Mouse (Mus musculus) MEL (cell line): Measurements from ENCODE around the gene Gm10837.

ENCODE experiments used
- CHD2 ChIP-seq: IDR thresholded peaks from 2 replicates; pipeline ENCODE4 v1.6.1; 2011; ENCODE audit warnings: low read length, improper control_type of control experiment
- CTCF ChIP-seq, 3 experiments: IDR thresholded peaks in 2 of 3; conservative IDR thresholded peaks in 1 of 3; 2 replicates each; pipeline ENCODE4 v1.5.1; 2011 to 2012; ENCODE audit warnings: low read length in 3 of 3, low read depth in 2 of 3, mild to moderate bottlenecking in 2 of 3, improper control_type of control experiment in 1 of 3, inconsistent platforms in 1 of 3, mixed read lengths in 1 of 3, moderate library complexity in 1 of 3; ENCODE audit not compliant: control insufficient read depth in 1 of 3, insufficient read depth in 1 of 3, poor library complexity in 1 of 3, severe bottlenecking in 1 of 3
- E2F4 ChIP-seq: IDR thresholded peaks from 2 replicates; pipeline ENCODE4 v1.6.1; 2011; ENCODE audit warnings: low read depth, low read length, improper control_type of control experiment, borderline replicate concordance
- ETS1 ChIP-seq: IDR thresholded peaks from 2 replicates; pipeline ENCODE4 v1.6.1; 2012; ENCODE audit warnings: low read depth, mild to moderate bottlenecking, inconsistent platforms, low read length, improper control_type of control experiment, moderate library complexity
- GATA1 ChIP-seq: IDR thresholded peaks from 2 replicates; pipeline ENCODE4 v1.6.1; 2011; ENCODE audit warnings: low read depth, low read length, improper control_type of control experiment
- HCFC1 ChIP-seq: IDR thresholded peaks from 2 replicates; pipeline ENCODE4 v1.6.1; 2012; ENCODE audit warnings: low read depth, mild to moderate bottlenecking, inconsistent platforms, low read length, improper control_type of control experiment, moderate library complexity
- MAFK ChIP-seq: IDR thresholded peaks from 2 replicates; pipeline ENCODE4 v1.6.1; 2011; ENCODE audit warnings: low read depth, mild to moderate bottlenecking, low read length, improper control_type of control experiment, borderline replicate concordance
- RCOR1 ChIP-seq: IDR thresholded peaks from 2 replicates; pipeline ENCODE4 v1.6.1; 2012; ENCODE audit warnings: low read depth, mild to moderate bottlenecking, inconsistent platforms, low read length, improper control_type of control experiment
- TBP ChIP-seq: IDR thresholded peaks from 2 replicates; pipeline ENCODE4 v1.8.0; 2011; ENCODE audit warnings: low read depth, low read length, improper control_type of control experiment
- USF1 ChIP-seq: IDR thresholded peaks from 2 replicates; pipeline ENCODE4 v1.6.1; 2014; ENCODE audit warnings: low read depth, mild to moderate bottlenecking, inconsistent platforms, low read length, improper control_type of control experiment, moderate library complexity

- no peak for TF ChIP-seq E2F4
- no peak for TF ChIP-seq USF1
- no peak for TF ChIP-seq CHD2
- no peak for TF ChIP-seq RCOR1
- no peak for TF ChIP-seq TBP
- no peak for TF ChIP-seq MAFK
- TF ChIP-seq GATA1, result no peak
- no peak for TF ChIP-seq CTCF (IDR thresholded peaks at IDR 0.05 in 2 of 3, conservative IDR thresholded peaks at IDR 0.05 in 1 of 3; ENCODE audit: control insufficient read depth in 1 of 3, insufficient read depth in 1 of 3, low read depth in 2 of 3, low read length in 3 of 3, poor library complexity in 1 of 3, severe bottlenecking in 1 of 3)
- TF ChIP-seq HCFC1, result no peak
- TF ChIP-seq ETS1, result no peak
These were observed 45.6 kb downstream of the Gm10837 start for GRCm38 (mm10) chr14:122535986-122536385.
